Mouse (Mus musculus) hindbrain, postnatal 0 days (tissue): ENCODE data around the gene Gm38655. TPM values are rescaled to one million over a fixed set of nuclear protein-coding genes. Genes with fewer than 3 reads are reported as not detected.
A peak's percentile ranks its signal among the peaks of the same experiment; 100 is the strongest.

Experiments
- ATAC-seq: fragments of 200-750 bp; cut with Nextera tagmentation; 2 replicates; pipeline ENCODE4 v1.8.0; 2017; ENCODE audit warnings: mild to moderate bottlenecking, moderate TSS enrichment, moderate library complexity
- DNase-seq: peaks from one replicate; pipeline ENCODE4 v3.0.0-alpha.2; 2015; ENCODE audit warnings: low spot score
- H3K27ac ChIP-seq: fragments of 300-500 bp; sonication (generic); 2 replicates; pipeline ENCODE4 v1.5.1; 2014; ENCODE audit warnings: mild to moderate bottlenecking
- H3K27me3 ChIP-seq: fragments of 300-500 bp; sonication (generic); 2 replicates; pipeline ENCODE4 v1.6.1; 2014; ENCODE audit warnings: low read length, mixed read lengths; ENCODE audit not compliant: insufficient read depth
- H3K36me3 ChIP-seq: fragments of 300-500 bp; sonication (generic); 2 replicates; pipeline ENCODE4 v1.6.1; 2014; ENCODE audit warnings: low read length, mixed read lengths; ENCODE audit not compliant: insufficient read depth
- H3K4me1 ChIP-seq: fragments of 300-500 bp; sonication (generic); 2 replicates; pipeline ENCODE4 v1.6.1; 2014; ENCODE audit warnings: antibody characterized with exemption, low read length, mixed read lengths; ENCODE audit not compliant: insufficient read depth
- H3K4me2 ChIP-seq: fragments of 300-500 bp; sonication (generic); 2 replicates; pipeline ENCODE4 v1.6.1; 2014; ENCODE audit warnings: low read depth, mild to moderate bottlenecking, low read length, moderate library complexity, mixed read lengths
- H3K4me3 ChIP-seq: fragments of 300-500 bp; sonication (generic); 2 replicates; pipeline ENCODE4 v1.5.1; 2014; ENCODE audit warnings: low read length
- H3K9ac ChIP-seq: fragments of 300-500 bp; sonication (generic); replicated peaks from 2 replicates; pipeline ENCODE4 v1.6.1; 2014; ENCODE audit warnings: mild to moderate bottlenecking, low read length, moderate library complexity, mixed read lengths
- H3K9me3 ChIP-seq: fragments of 300-500 bp; sonication (generic); 2 replicates; pipeline ENCODE4 v1.6.1; 2016; ENCODE audit warnings: low read length, mixed read lengths
- CTCF ChIP-seq: IDR thresholded peaks from 2 replicates; pipeline ENCODE4 v1.5.1; 2016; ENCODE audit warnings: antibody characterized with exemption, control low read depth, low read depth
- WGBS: fragments of 180-500 bp; shearing (Covaris S2); extraction: QIAGEN DNeasy Blood & Tissue Kit; methylation state at CpG from one replicate; pipeline ENCODE4 v1.1.7; 2014; 5-methylcytosine and 5-hydroxymethylcytosine counted together
- polyA plus RNA-seq: library from polyadenylated mRNA; unstranded; fragments of >200 nt; fragmentation: Nextera tagmentation; extraction: Ambion mirVana; gene quantifications from 2 replicates; pipeline ENCODE4 v1.2.1, GENCODE M21; 2015
- total RNA-seq: library from RNA; depleted of rRNA; stranded (reverse); fragments of >200 nt; gene quantifications from 2 replicates; pipeline ENCODE4 v1.2.3, GENCODE M21; 2014

The Gm38655 gene
- total and polyA plus RNA-seq, 2 experiments from 2014 or later = not detected

- H3K27ac ChIP-seq = no peak overlapping the region
- H3K36me3 ChIP-seq = peaks cover 22% of the 10 kb centered on the region; the same call in 1 of the 2 replicates
- ATAC-seq = no peak
- no peaks in the 10 kb centered on the region for H3K4me1 ChIP-seq
- no peak overlapping the region for H3K4me2 ChIP-seq
- no peaks in the 10 kb centered on the region for H3K9me3 ChIP-seq
- H3K27me3 ChIP-seq = no peaks in the 10 kb centered on the region
- no peak for DNase-seq
- 96% methylated on average over 15 of the region's 15 CpGs for WGBS
- H3K4me3 ChIP-seq = no peak overlapping the region
- TF ChIP-seq CTCF = no peak
- H3K9ac ChIP-seq = no peak overlapping the region
Measured at GRCm38 (mm10) chr17:25219492-25220295, 44.4 kb upstream of the Gm38655 start.

- ATAC-seq = no peak
- Histone ChIP-seq H3K4me3 (no peak overlapping the region), H3K27ac (no peak overlapping the region), H3K9ac (no peak overlapping the region), H3K4me2 (no peak overlapping the region), H3K4me1 (no peaks in the 10 kb centered on the region), H3K27me3 (no peaks in the 10 kb centered on the region), H3K36me3 (peaks cover 29% of the 10 kb centered on the region), H3K9me3 (no peaks in the 10 kb centered on the region)
- 88% methylated on average over 9 of the region's 9 CpGs for WGBS
- TF ChIP-seq CTCF = no peak
- no peak for DNase-seq
Measured at GRCm38 (mm10) chr17:25218967-25219366, 43.7 kb upstream of the Gm38655 start.

DNA sequence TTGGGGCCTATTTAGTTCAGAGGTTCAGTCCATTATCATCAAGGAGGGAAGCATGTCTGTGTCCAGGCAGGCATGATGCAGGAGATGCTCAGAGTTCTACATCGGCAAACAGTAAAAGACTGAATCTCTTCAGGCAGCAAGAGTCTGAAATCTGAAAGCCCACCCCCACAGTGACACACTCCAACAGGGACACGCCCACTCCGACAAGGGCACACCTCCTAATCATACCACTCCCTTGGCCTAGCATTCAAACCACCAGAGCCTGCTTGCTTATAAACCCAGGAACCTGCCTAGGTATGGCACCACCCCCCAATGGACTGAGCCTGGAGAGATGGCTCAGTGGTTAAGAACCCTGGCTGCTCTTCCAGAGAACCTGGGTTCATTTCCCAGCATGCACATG lies 40.2 kb upstream of the Gm38655 start:
- Histone ChIP-seq H3K4me2 (no peak overlapping the region), H3K36me3 (peaks cover 46% of the 10 kb centered on the region), H3K9ac (no peak overlapping the region), H3K4me3 (no peak overlapping the region), H3K27ac (no peak overlapping the region), H3K9me3 (no peaks in the 10 kb centered on the region), H3K4me1 (no peaks in the 10 kb centered on the region), H3K27me3 (no peaks in the 10 kb centered on the region)
- no peak for TF ChIP-seq CTCF
- 84% methylated on average over 3 of the region's 3 CpGs for WGBS
- DNase-seq (no peak), ATAC-seq (no peak)

- no peaks in the 10 kb centered on the region for H3K9me3 ChIP-seq
- DNase-seq (no peak), ATAC-seq (no peak)
- no peak overlapping the region for H3K4me3 ChIP-seq
- TF ChIP-seq CTCF = no peak
- no peak overlapping the region for H3K4me2 ChIP-seq
- H3K27ac ChIP-seq = no peak overlapping the region
- H3K9ac ChIP-seq = no peak overlapping the region
- no peaks in the 10 kb centered on the region for H3K27me3 ChIP-seq
- 90% methylated on average over 4 of the region's 4 CpGs for WGBS
- H3K36me3 ChIP-seq = peaks cover 52% of the 10 kb centered on the region
- no peaks in the 10 kb centered on the region for H3K4me1 ChIP-seq
Measured at GRCm38 (mm10) chr17:25211705-25212104, 36.4 kb upstream of the Gm38655 start.

DNA sequence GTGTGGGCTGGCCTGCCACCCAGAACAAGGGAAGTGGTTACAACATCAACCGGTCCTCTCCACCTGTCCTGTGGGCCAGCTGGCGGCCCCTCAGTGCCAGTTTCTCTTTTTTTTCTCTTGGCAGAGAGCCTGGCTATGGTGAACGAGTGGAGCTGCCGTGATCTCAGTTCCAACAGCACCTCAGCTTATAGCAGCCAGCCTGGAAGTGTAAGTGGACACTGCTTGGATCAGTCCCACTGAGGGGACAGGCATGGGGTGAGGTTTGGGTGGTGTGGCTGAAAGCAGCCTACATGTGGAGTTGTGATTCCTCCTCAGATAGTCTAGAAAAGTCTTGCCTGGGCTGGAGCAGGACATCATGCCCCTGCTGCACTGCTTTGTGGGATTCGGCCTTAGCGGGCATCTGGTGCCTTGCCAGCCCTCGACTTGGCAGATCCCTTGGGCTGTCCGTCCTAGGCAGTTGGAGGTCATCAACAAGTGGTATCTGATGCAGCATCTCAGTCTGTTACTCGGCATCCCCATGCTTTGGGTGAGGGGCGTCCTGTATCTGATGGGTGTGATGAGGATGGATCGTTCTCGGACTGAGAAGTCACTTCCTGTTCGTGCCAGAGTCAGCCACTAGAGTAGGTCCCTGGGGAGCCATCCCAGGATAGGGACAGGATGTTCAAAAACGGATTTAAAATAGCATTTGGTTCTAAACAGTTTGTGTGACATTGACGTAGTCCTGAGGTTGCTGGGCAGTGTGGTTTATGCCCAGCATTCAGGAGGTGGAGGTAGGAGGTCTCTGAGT lies 35.6 kb upstream of the Gm38655 start:
- peak; percentile 14 for DNase-seq

GRCm38 (mm10) chr17:25210006-25210405 lies 34.7 kb upstream of the Gm38655 start:
- DNase-seq (no peak), ATAC-seq (no peak)
- H3K27ac ChIP-seq = no peak overlapping the region
- no peaks in the 10 kb centered on the region for H3K27me3 ChIP-seq
- no peak for TF ChIP-seq CTCF
- no peaks in the 10 kb centered on the region for H3K9me3 ChIP-seq
- 89% methylated on average over 4 of the region's 4 CpGs for WGBS
- no peaks in the 10 kb centered on the region for H3K4me1 ChIP-seq
- H3K4me2 ChIP-seq = no peak overlapping the region
- H3K9ac ChIP-seq = no peak overlapping the region
- H3K36me3 ChIP-seq = peaks cover 59% of the 10 kb centered on the region
- no peak overlapping the region for H3K4me3 ChIP-seq

More for the DNA sequence above, 35.6 kb upstream of the Gm38655 start:
- Histone ChIP-seq H3K4me3 (no peak overlapping the region), H3K9me3 (no peaks in the 10 kb centered on the region), H3K9ac (no peak overlapping the region), H3K36me3 (peaks cover 52% of the 10 kb centered on the region), H3K27me3 (no peaks in the 10 kb centered on the region), H3K4me1 (no peaks in the 10 kb centered on the region), H3K27ac (no peak overlapping the region), H3K4me2 (no peak overlapping the region)
- no peak for ATAC-seq
- TF ChIP-seq CTCF = no peak
- 74% methylated on average over 15 of the region's 15 CpGs for WGBS
